Mouse (Mus musculus) v-Abl transformed pro-B cells (cell line): ENCODE data around the gene Ptpre.

ENCODE experiments used
- in situ Hi-C, 2 experiments: fragments of 400-800 bp; cut with MboI; formaldehyde crosslinking; loops; one replicate each; pipeline ENCODE4 v1.15.1; 2025; ENCODE audit not compliant: unreplicated experiment in 2 of 2

Gene Ptpre

DNA sequence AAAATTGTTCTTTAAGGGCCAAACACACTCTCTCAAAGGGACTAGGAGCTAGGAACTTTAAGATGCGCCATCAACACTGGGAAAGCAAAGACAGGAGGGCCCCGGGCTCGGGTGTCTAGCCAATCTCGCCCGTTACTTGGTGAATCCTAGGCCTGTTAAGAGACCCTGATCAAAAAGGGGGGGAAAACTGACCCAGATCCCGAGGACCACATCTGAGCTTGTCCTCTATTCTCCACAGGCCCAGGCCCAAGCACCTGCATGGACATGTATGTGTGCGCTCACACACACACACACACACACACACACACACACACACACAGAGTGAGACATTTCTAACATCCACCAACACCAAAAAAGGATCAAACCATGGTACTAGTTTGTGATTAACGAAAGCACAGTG lies 176.0 kb downstream of the Ptpre start:
- in situ Hi-C loops: loop anchor here (25.0 kb wide), 3 partner anchors 1724 to 1874 kb away; partner anchors contain the start of gene Glrx3 (in 1 of the 2)

GRCm38 (mm10) chr7:135715166-135715565 lies 177.9 kb downstream of the Ptpre start:
- in situ Hi-C loops: loop anchor here (25.0 kb wide), 3 partner anchors 1722 to 1872 kb away; partner anchors contain the start of gene Glrx3 (in 1 of the 2)

DNA sequence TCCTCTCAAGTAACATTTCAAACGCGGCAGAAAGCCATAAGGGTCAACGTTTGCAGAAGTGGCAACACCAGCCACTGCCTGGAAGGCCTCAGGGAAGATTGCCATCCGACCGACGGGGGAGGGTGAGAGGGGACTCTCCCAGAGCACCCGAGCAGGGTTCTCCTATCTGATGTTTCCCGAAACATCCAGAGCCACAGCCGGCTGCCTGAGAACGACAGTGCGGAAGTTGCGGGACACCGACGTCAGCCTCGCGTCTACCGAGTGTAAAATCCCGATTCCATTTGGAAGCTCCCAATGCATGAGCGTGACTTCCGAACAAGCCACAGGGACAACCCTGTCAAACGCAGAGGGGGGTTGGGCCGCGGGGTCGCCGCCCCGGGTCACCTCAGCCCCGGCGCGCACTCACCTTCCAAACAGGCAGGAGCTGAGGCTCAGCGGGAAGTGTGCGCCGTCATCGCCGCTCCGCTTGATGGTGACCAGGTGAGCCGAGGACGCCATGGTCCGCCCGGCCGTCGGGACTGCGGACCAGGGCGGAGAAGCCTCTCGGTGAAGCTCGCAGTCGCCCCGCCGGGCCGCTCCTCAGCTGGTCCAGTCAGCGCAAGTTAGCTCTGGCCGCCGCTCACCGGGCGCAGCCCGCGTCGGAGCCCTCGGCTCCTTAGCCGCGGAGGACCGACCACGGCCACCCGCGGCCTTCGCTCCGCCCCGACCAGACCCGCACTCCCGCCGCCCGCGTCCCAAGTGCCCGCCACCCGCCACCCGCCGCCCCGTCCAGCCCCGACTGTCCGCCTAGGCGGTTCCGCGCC lies 178.6 kb downstream of the Ptpre start, which contains the start of gene Mki67:
Mki67 (minus strand) TSS at position 720 of the 803 bp plus-strand sequence.
- in situ Hi-C loops: loop anchor here (25.0 kb wide), 3 partner anchors 1721 to 1871 kb away; partner anchors contain the start of gene Glrx3 (in 1 of the 2)

- in situ Hi-C loops: loop anchor here (25.0 kb wide), 3 partner anchors 1721 to 1871 kb away; partner anchors contain the start of gene Glrx3 (in 1 of the 2)
Observed at GRCm38 (mm10) chr7:135716445-135716877, 179.2 kb downstream of the Ptpre start.

DNA sequence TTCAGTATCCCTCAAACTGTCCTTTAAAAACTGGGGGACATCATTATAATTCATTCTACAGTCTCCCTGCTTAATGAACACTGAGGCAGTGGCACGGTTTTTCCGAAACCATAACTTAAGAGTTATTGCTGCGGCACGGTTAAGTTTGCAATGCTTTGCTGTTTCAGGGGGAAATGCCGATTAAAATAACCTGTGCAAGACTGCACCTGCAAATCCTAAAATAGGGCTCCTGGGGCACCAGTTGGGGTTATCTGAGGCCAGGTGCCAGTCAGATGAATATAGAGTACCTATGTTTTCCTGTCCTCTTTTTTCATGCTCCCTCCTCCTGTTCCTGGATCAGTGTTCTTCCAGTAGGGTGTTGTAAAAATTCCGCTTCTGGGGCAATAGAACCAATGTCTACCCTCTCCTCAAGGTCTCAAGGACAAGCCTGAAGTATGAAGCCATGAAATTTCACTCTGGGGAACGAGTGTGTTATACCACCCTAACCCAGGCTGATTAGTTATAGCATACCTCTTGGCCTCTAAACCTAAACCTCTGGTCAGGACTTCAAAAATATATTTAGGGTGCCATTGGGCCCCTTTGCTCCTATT lies 179.8 kb downstream of the Ptpre start:
- in situ Hi-C loops: loop anchor here (25.0 kb wide), 3 partner anchors 1720 to 1870 kb away; partner anchors contain the start of gene Glrx3 (in 1 of the 2)

DNA sequence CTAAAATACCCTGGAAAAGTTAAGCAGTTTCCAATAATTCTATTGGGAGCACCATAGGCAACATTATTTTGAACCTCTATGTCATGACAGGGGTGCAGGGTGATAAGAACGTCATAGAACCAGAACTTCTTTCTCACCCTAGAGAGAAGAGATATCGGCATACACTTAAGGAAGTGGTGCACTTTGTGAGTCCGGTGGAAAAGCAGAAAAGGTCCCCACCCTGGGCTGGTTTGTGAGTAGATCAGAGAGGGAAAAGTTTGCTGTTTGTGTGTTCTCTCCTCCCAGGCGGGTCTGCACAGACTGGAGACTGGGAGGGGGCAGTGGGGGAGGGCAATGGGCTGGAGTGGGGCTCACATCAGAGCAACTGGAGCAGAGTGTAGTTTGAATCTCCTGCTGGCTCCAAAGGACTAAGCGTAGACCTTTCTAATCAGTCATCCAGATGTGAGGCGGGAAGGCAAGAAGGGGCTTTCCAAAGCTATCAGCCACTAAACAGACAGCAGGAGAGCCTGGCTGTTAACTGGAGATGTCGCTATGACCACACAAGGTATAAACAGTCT lies 184.2 kb downstream of the Ptpre start:
- in situ Hi-C loops: loop anchor here (25.0 kb wide), 3 partner anchors 1716 to 1866 kb away; partner anchors contain the start of gene Glrx3 (in 1 of the 2)

DNA sequence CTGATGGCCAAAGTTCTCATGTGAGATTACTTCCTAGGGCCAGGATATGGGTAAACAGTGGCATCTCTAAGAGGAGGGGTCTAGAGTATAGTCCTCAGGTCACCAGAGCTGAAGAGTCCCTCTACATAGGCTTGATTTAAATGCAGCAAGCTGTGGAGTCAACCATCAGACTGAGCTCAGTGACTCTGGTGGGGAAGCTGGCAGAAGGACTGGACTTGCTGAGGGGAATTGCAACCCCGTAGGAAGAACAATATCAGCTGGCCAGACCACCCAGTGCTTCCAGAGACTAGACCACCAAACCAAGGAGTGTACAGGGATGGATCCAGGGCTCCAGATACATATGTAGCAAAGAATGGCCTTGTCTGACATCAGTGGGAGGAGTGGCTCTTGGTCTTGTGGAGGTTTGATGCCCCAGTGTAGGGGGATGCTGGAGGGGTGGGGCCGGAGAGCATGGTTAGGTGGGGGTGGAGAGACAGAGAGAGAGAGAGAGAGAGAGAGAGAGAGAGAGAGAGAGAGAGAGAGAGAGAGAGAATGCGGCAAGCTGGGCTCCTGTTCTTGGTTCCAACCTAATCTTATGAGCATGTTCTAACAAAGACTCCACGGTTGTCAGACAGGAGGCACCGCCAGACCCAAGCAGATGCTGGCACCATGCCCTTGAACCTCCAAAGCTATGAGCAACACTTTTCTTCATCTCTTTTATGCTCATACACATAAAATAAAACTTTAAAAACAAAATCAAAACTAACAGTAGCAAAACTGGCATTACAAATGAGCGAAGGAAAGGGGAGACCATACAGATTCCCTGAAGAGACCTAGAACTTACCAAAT lies 184.9 kb downstream of the Ptpre start:
- in situ Hi-C loops: loop anchor here (25.0 kb wide), 3 partner anchors 1715 to 1865 kb away; partner anchors contain the start of gene Glrx3 (in 1 of the 2)

DNA sequence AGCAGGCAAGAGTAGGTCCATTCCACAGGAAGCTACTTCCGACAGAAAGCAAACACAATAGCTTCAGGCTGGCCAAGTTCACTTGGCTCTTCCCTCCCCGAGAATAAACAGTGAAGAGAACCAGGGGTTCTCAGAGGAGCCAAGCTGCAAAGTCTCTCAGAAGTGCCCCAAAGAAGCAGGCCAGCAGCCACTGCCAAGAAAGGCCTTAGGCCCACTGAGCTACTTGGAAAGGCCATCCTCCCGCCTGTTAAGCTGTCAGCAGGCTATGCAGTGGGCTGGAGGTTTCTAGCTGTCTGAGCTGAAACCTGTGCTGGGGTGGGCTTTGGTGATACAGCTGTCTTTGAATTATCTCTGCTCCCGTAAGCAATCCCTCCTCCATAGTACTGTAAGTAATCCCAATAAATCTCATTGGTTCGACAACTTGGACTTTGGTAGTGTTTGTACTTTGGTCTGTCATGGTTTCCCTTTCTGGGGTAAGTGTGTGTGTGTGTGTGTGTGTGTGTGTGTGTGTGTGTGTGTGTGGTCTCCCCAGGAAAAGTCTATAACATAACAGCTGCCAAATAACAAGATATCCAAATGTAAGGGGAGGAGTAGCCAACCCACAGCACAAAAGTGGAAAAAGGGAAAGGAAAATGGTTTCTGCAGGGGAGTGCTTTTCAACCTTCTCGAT lies 186.5 kb downstream of the Ptpre start:
- in situ Hi-C loops: loop anchor here (25.0 kb wide), 3 partner anchors 1713 to 1863 kb away; partner anchors contain the start of gene Glrx3 (in 1 of the 2)

DNA sequence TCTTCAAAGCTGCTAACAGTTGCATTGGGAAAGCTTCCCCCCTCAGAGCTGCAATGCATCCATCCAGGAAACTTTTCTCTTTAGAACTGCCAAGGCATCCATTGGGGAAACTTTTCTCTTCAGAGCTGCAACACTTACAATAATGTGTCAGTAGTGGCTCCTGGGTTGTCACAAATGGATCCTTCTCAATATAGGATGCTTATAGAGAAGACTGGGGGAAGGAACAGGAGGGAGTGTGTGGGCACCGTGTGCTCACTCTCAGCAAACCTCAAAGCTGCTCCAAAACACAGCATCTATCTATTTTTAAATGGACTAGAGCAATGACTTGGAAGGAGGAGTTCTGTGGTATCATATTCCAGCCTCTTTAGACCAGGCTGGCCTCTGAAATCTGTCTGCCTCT lies 189.4 kb downstream of the Ptpre start:
- in situ Hi-C loops: loop anchor here (25.0 kb wide), 2 partner anchors 1864 to 1889 kb away; no protein-coding TSS in a partner anchor

GRCm38 (mm10) chr7:135728038-135728437 lies 190.8 kb downstream of the Ptpre start:
- in situ Hi-C loops: loop anchor here (25.0 kb wide), 2 partner anchors 1866 to 1891 kb away; no protein-coding TSS in a partner anchor

DNA sequence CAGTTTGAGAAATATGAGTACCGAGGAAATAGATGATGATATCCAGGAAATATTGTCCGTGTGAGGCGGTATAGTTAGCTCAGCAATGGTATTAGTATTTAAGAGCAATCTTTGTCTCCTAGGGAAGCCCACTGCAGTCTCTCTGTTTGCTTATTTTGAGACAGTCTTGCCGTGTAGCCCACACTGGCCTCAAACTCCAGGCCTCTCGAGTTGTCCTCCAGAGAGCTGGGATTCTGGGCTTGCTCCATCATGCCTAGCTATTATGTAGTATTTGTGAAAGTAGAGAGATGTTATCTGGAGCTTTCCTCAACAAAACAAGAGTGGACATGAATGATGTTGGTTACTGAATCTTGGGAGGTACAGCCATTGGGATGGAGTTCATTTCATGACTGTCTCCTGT lies 197.1 kb downstream of the Ptpre start:
- in situ Hi-C loops: loop anchor here (10.0 to 25.0 kb wide), 3 partner anchors 330 to 1897 kb away; no protein-coding TSS in a partner anchor

DNA sequence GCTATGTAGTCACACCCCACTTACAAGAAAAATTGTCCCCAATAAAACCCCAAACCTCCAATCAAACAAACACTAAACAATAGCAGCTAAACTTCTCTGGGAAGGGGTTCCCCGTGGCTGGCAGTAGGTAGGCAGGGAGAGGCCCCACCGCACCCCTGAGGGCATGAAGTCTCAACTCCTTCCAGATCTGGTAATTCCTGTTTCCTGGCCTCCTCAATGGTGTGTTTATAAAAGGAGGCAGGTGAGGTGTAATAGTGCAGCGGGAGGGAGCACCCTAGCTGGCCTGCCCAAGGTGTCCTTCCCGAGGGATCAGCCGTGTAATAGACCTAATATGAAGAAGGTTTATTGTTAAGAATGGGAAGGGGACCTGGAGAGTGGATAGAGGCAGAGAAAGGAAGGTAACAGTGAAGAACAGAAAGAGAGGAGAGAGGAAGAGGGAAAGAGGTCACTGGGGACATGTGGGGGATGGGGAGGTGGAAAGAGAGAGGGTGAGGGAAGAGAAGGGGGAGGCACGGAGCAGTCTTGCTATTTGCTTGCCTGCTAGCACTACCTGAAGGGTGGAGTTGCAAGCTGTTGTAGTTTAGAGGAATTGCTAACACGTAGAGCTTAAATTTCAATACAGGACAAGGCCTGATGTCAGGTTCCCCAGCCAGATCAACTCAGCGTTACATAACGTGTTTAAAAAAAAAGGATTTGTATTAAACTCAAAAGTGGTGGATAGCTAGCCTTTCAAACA lies 197.8 kb downstream of the Ptpre start:
- in situ Hi-C loops: loop anchor here (5.0 to 25.0 kb wide), 6 partner anchors 53 to 1898 kb away; no protein-coding TSS in a partner anchor
